Mouse (Mus musculus) forelimb bud, embryonic 11.5 days (tissue): ENCODE measurements around the gene Nlrp14.
"Not testable (repeated sequence)": the region's sequence is repeated elsewhere in the genome, so short reads cannot be mapped to it uniquely, and the experiment has no call there.

ENCODE experiments used
- DNase-seq: peaks from one replicate; pipeline ENCODE4 v3.0.0-alpha.2; 2012; ENCODE audit warnings: low read depth, low spot score

Nlrp14 gene

GRCm38 (mm10) chr7:107166690-107167089 is at the start of gene Nlrp14:
Gene Nlrp14, plus strand, starts transcription at chr7:107166990.
- DNase-seq: no peak

- not testable (repeated sequence) for DNase-seq
These were observed 35.8 kb upstream of the Nlrp14 start, which contains the start of gene Olfr715 for GRCm38 (mm10) chr7:107130983-107131382. Gene Olfr715, minus strand, starts transcription at chr7:107131083.

- not testable (repeated sequence) for DNase-seq
These were observed 28.8 kb upstream of the Nlrp14 start, which contains the start of gene Olfr716 for GRCm38 (mm10) chr7:107138027-107138426. Gene Olfr716, plus strand, starts transcription at chr7:107138327.

- DNase-seq: no peak
These were observed 13.6 kb downstream of the Nlrp14 start for GRCm38 (mm10) chr7:107180406-107180805.

- peak; percentile 20 for DNase-seq
These were observed 35.0 kb downstream of the Nlrp14 start for GRCm38 (mm10) chr7:107201817-107202216.

- no peak for DNase-seq
These were observed 41.1 kb downstream of the Nlrp14 start for GRCm38 (mm10) chr7:107207843-107208242.

GRCm38 (mm10) chr7:107209204-107209860 is 42.5 kb downstream of the Nlrp14 start, which contains the start of gene Rbmxl2:
Gene Rbmxl2, plus strand, starts transcription at chr7:107209445.
- DNase-seq: no peak

GRCm38 (mm10) chr7:107210126-107210576 is 43.4 kb downstream of the Nlrp14 start:
- no peak for DNase-seq

- DNase-seq: peak; percentile 9
These were observed 48.9 kb downstream of the Nlrp14 start for GRCm38 (mm10) chr7:107215723-107216122.

- DNase-seq: no peak
These were observed 50.1 kb downstream of the Nlrp14 start for GRCm38 (mm10) chr7:107216845-107217244.

GRCm38 (mm10) chr7:107236854-107237253 is 70.1 kb downstream of the Nlrp14 start:
- no peak for DNase-seq

- no peak for DNase-seq
These were observed 70.7 kb downstream of the Nlrp14 start for GRCm38 (mm10) chr7:107237498-107237897.

- no peak for DNase-seq
These were observed 74.6 kb downstream of the Nlrp14 start for GRCm38 (mm10) chr7:107241371-107241883.
